Mouse (Mus musculus) kidney, embryonic 14.5 days (tissue): ENCODE results near the gene Rgs5. TPM values are rescaled to one million over a fixed set of nuclear protein-coding genes. Genes with fewer than 3 reads are reported as not detected.

ENCODE experiments used
- ATAC-seq: fragments of 200-750 bp; cut with Nextera tagmentation; 2 replicates; pipeline ENCODE4 v1.8.0; 2017; ENCODE audit warnings: moderate number of reproducible peaks, mild to moderate bottlenecking, moderate TSS enrichment, moderate library complexity; ENCODE audit not compliant: low FRiP score, low TSS enrichment
- H3K27ac ChIP-seq: fragments of 300-500 bp; sonication (generic); 2 replicates; pipeline ENCODE4 v1.5.1; 2014; ENCODE audit warnings: low read depth, mild to moderate bottlenecking, low read length, moderate library complexity, mixed read lengths
- H3K27me3 ChIP-seq: fragments of 300-500 bp; sonication (generic); 2 replicates; pipeline ENCODE4 v1.6.1; 2014; ENCODE audit warnings: mild to moderate bottlenecking, low read length; ENCODE audit not compliant: control insufficient read depth, insufficient read depth
- H3K36me3 ChIP-seq: fragments of 300-500 bp; sonication (generic); 2 replicates; pipeline ENCODE4 v1.6.1; 2014; ENCODE audit warnings: low read length, mixed read lengths; ENCODE audit not compliant: control insufficient read depth, insufficient read depth
- H3K4me1 ChIP-seq: fragments of 300-500 bp; sonication (generic); 2 replicates; pipeline ENCODE4 v1.6.1; 2014; ENCODE audit warnings: low read length, mixed read lengths; ENCODE audit not compliant: control insufficient read depth, insufficient read depth
- H3K4me2 ChIP-seq: fragments of 300-500 bp; sonication (generic); replicated peaks from 2 replicates; pipeline ENCODE4 v1.6.1; 2014; ENCODE audit warnings: low read depth, mild to moderate bottlenecking, low read length
- H3K4me3 ChIP-seq: fragments of 300-500 bp; sonication (generic); 2 replicates; pipeline ENCODE4 v1.5.1; 2014; ENCODE audit warnings: mild to moderate bottlenecking, low read length
- H3K9ac ChIP-seq: fragments of 300-500 bp; sonication (generic); 2 replicates; pipeline ENCODE4 v1.6.1; 2014; ENCODE audit warnings: low read depth, mild to moderate bottlenecking, low read length, moderate library complexity
- H3K9me3 ChIP-seq: fragments of 300-500 bp; sonication (generic); 2 replicates; pipeline ENCODE4 v1.6.1; 2016; ENCODE audit warnings: low read length; ENCODE audit not compliant: control insufficient read depth
- WGBS: fragments of 180-500 bp; shearing (Covaris S2); extraction: QIAGEN DNeasy Blood & Tissue Kit; methylation state at CpG from one replicate; pipeline ENCODE4 v1.1.7; 2014; 5-methylcytosine and 5-hydroxymethylcytosine counted together
- polyA plus RNA-seq: library from polyadenylated mRNA; unstranded; fragments of >200 nt; fragmentation: Nextera tagmentation; extraction: Ambion mirVana; gene quantifications from 2 replicates; pipeline ENCODE4 v1.2.1, GENCODE M21; 2014

Gene Rgs5
- polyA plus RNA-seq, 1 experiment from 2014 or later, result 29.6 TPM

DNA sequence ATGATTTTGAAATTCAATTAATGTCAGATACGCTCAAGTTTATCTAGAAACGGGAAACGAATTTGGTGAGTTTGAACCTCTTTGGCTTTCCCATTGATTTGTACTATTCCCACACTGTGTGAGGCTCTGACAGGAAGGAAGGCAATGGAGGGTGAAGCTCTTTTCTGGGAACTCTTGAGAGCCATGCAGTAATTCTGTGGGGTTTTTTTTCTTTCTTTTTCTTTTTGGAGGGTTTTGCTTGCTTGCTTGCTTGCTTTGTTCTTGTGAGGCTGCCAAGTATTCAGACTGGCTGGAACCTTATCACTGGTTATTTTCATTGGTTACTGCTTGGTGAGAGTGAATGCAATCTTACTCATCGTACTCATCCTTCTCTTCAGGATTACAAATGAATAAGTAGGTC is 17.0 kb downstream of the Rgs5 start:
- 85% methylated on average over 4 of the region's 4 CpGs for WGBS
- no peaks in the 10 kb centered on the region for H3K9me3 ChIP-seq
- H3K4me3 ChIP-seq, result no peak overlapping the region
- H3K36me3 ChIP-seq, result no peaks in the 10 kb centered on the region
- no peaks in the 10 kb centered on the region for H3K27me3 ChIP-seq
- no peak overlapping the region for H3K9ac ChIP-seq
- no peak overlapping the region for H3K4me2 ChIP-seq
- no peak overlapping the region for H3K27ac ChIP-seq
- no peaks in the 10 kb centered on the region for H3K4me1 ChIP-seq
- no peak for ATAC-seq

DNA sequence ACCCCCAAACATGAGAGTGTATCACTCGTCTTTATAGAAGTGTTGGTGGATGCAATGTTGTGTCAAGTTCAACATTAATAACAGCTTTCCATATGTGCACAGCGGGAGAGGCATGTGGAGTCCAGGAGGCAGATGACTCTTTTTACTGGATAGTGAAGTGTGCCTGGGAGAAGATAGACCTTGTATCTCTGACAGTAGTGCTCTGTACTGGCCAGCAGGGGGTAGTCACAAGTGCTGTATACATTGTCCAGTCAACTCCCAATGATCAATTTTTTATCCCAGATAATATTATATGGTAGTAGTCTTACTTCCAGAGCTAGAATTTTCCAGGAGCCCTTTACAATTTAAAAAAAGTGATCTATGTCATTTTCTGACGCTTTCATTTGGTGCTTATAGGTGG is 18.8 kb downstream of the Rgs5 start:
- H3K27me3 ChIP-seq, result no peaks in the 10 kb centered on the region
- no peak overlapping the region for H3K4me3 ChIP-seq
- H3K4me1 ChIP-seq, result no peaks in the 10 kb centered on the region
- no peak overlapping the region for H3K9ac ChIP-seq
- no peak overlapping the region for H3K27ac ChIP-seq
- 76% methylated on average over 3 of the region's 3 CpGs for WGBS
- ATAC-seq, result no peak
- H3K36me3 ChIP-seq, result no peaks in the 10 kb centered on the region
- no peaks in the 10 kb centered on the region for H3K9me3 ChIP-seq
- no peak overlapping the region for H3K4me2 ChIP-seq

DNA sequence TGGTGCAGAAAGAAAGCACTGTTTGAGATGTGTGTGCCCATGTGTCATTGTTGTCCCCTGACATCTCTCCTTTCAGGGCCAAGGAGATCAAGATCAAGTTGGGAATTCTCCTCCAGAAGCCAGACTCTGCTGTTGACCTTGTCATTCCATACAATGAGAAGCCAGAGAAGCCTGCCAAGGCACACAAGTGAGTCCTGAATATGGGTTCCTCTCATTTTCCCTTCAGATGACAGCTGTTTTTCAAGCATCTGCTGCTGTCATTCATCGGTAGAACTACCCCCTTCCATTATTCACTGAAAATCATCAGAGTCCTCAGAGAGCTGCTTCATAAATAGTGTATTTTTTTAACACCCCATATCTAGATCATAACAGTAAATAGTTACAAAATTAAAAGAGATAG is 21.4 kb downstream of the Rgs5 start:
- no peak overlapping the region for H3K4me3 ChIP-seq
- no peaks in the 10 kb centered on the region for H3K9me3 ChIP-seq
- no peak overlapping the region for H3K9ac ChIP-seq
- no peaks in the 10 kb centered on the region for H3K27me3 ChIP-seq
- no peak for ATAC-seq
- no peak overlapping the region for H3K27ac ChIP-seq
- 89% methylated on average over 1 of the region's 1 CpGs for WGBS
- H3K4me2 ChIP-seq, result no peak overlapping the region
- H3K36me3 ChIP-seq, result no peaks in the 10 kb centered on the region
- H3K4me1 ChIP-seq, result 0 out of 2 replicates have a peak, but pooled peaks cover 3% of the 10 kb centered on the region

DNA sequence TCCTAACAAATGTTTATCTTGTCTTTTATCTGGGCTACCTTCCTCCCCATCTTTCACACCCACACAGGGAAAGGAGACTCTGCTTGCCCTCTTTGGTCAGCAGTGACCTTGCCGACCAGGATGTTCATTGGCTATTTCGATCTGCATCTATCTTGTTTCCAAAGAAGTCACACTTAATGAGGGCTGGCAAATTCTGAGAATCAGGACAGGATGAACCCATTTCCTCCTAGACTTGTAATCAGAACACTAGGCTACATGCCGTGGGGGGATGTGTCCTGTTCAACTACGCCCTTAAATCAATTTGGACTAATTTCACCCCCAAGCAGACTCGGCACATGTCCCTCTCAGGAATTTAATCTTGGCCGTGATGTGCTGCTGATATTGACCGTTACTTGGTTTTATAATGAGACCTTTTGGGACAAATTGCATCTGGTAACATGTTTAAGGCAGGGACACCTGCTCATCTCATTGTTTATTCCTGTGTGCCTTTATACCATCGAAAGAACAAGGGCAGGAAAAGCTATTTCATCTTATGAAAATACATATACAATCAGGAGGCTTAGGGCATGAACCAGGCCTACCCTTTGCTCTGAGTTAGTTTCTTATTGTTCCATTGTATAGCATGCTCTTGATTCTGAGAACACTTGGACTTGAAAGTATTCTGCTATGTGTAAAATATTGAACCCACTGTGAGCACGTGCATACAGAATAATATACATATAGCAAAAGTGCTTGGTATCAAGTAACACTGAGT is 25.3 kb downstream of the Rgs5 start:
- Histone ChIP-seq H3K4me1 (0 out of 2 replicates have a peak, but pooled peaks cover 3% of the 10 kb centered on the region), H3K4me2 (no peak overlapping the region), H3K4me3 (no peak overlapping the region), H3K9me3 (no peaks in the 10 kb centered on the region), H3K9ac (no peak overlapping the region), H3K36me3 (no peaks in the 10 kb centered on the region), H3K27me3 (no peaks in the 10 kb centered on the region), H3K27ac (no peak overlapping the region)
- 48% methylated on average over 9 of the region's 9 CpGs for WGBS
- ATAC-seq, result no peak

DNA sequence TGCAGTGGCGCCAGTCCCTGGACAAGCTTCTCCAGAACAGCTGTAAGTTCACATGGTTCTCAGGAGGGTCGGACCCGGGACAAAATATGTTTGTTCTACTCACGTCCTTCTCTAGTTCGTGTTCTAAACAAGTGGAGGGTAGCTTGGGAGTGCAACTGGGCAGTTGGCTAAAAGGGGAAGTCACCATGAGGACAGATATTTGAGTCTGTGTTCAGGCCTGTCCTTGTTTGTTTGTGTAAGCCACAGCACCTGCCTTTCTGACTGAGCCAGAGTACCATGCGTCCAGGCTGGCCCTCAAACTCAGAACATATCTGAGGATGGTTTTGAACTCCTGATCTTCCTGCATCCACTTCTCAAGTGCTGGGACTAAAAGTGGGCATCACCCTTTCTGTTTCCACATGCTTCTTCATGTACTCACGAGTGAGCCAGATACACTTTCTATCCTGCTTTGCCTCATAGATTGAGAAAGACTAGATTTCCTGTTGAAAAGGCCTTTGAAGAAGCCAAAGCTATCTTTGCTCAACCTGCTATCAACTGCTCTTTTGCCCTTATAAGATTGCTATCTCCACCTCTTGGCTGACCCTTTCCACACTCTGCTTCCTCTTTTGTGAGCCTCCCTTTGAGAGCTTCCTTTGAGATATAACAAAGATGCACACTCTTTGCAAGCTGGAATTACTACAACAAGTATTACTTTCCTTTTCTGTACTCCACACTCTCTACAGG is 27.6 kb downstream of the Rgs5 start:
- no peak overlapping the region for H3K4me3 ChIP-seq
- WGBS, result 87% methylated on average over 7 of the region's 7 CpGs
- no peaks in the 10 kb centered on the region for H3K36me3 ChIP-seq
- no peak overlapping the region for H3K27ac ChIP-seq
- no peak overlapping the region for H3K9ac ChIP-seq
- no peaks in the 10 kb centered on the region for H3K27me3 ChIP-seq
- H3K4me2 ChIP-seq, result no peak overlapping the region
- no peaks in the 10 kb centered on the region for H3K9me3 ChIP-seq
- ATAC-seq, result no peak
- H3K4me1 ChIP-seq, result 0 out of 2 replicates have a peak, but pooled peaks cover 3% of the 10 kb centered on the region

DNA sequence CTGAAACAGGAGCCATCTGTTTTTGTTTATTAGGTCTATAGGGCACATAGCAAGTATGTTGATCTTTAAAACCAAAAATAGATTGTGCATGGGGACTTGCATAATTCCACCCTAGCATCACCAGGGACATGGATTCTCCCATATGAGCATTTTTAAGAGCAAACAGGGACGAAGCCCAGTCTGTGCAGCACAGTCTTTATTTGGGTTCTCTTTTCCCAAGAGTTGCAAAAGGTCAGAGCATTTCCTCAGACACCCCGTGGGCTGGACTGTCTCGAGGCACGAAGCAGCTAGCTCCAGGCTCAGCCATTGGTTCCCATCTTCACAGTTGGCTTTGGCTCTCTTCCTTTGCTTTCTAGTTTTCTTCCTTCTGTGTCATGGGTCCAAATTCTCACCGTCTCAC is 30.0 kb downstream of the Rgs5 start:
- Histone ChIP-seq H3K27me3 (no peaks in the 10 kb centered on the region), H3K9ac (no peak overlapping the region), H3K9me3 (no peaks in the 10 kb centered on the region), H3K36me3 (no peaks in the 10 kb centered on the region), H3K27ac (no peak overlapping the region), H3K4me1 (0 out of 2 replicates have a peak, but pooled peaks cover under 1% of the 10 kb centered on the region), H3K4me3 (no peak overlapping the region), H3K4me2 (no peak overlapping the region)
- no peak for ATAC-seq
- WGBS, result 54% methylated on average over 5 of the region's 5 CpGs

DNA sequence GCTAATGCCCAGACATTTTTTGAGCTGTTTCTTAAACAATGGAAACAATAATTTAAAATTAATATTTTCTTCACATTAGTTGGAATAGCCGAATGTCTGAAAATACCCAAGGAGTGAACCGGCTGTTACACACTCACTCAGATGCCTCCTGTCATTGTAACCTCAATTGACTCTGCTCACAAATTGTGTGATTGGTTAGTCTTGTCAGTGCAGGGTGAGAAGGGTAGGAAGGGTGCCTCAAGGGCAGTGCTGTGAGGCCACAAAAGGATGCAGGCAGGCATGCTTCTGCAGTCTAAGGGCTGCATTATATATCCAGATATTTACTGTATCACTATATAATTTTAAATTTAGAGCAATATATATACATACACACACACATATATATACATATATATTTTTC is 37.7 kb downstream of the Rgs5 start:
- H3K27ac ChIP-seq, result no peak overlapping the region
- 88% methylated on average over 2 of the region's 2 CpGs for WGBS
- ATAC-seq, result no peak
- H3K9ac ChIP-seq, result no peak overlapping the region
- no peak overlapping the region for H3K4me3 ChIP-seq
- H3K27me3 ChIP-seq, result no peaks in the 10 kb centered on the region
- no peak overlapping the region for H3K4me2 ChIP-seq
- H3K36me3 ChIP-seq, result no peaks in the 10 kb centered on the region
- H3K4me1 ChIP-seq, result no peaks in the 10 kb centered on the region
- H3K9me3 ChIP-seq, result no peaks in the 10 kb centered on the region

DNA sequence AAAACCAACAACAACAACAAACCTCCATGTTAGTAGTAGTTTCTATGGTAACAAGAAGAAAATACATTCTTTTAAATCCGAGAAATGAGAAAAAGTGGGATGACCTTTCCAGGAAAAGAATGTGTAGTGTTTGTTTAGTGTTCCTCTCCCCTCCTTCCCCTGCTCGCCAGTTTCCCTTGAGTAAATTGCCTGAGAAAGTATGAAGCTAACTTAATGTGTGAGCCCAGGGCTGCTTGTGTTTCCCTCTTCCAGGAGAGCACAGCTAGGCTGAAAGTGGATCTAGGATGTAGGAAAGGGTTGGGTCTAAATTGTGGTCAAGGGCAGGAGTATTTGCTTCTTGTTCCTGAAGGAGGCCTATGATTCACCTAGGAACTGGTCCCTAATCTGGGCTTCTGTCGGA is 38.2 kb downstream of the Rgs5 start:
- Histone ChIP-seq H3K4me2 (no peak overlapping the region), H3K36me3 (no peaks in the 10 kb centered on the region), H3K27me3 (no peaks in the 10 kb centered on the region), H3K9me3 (no peaks in the 10 kb centered on the region), H3K9ac (no peak overlapping the region), H3K27ac (no peak overlapping the region), H3K4me1 (no peaks in the 10 kb centered on the region), H3K4me3 (no peak overlapping the region)
- ATAC-seq, result no peak
- 48% methylated on average over 3 of the region's 3 CpGs for WGBS

DNA sequence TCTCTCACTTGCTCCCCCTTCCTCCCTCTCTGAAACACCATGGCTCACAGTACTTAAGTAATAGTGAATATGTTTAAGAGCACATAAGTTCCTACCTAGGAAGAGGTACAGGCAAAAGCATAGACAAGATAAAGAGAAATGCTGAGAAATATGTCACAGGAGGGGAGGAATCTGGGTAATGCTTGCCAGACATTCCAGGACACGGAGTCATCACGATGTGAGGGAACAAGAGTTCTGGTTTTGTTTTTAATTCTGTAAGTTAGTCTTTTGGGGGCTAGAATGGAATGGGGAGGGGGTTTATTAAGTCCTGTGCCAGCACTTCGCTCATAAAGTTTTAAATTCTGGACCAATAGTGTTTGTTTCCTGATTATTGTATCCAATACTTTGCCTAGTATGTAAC is 40.1 kb downstream of the Rgs5 start:
- 88% methylated on average over 3 of the region's 3 CpGs for WGBS
- Histone ChIP-seq H3K36me3 (no peaks in the 10 kb centered on the region), H3K9me3 (no peaks in the 10 kb centered on the region), H3K27ac (no peak overlapping the region), H3K4me3 (no peak overlapping the region), H3K4me1 (no peaks in the 10 kb centered on the region), H3K9ac (no peak overlapping the region), H3K27me3 (no peaks in the 10 kb centered on the region), H3K4me2 (no peak overlapping the region)
- no peak for ATAC-seq
